Mouse (Mus musculus) adrenal gland, postnatal 4 days (tissue): ENCODE measurements around the gene Nmt2. TPM values are rescaled to one million over a fixed set of nuclear protein-coding genes. Genes with fewer than 3 reads are reported as not detected.
A peak's percentile ranks its signal among the peaks of the same experiment; 100 is the strongest.

Source experiments
- DNase-seq, 2 experiments: peaks; one replicate each; pipeline ENCODE4 v3.0.0; 2021 to 2022; ENCODE audit warnings: low spot score in 2 of 2, mixed read lengths in 2 of 2
- total RNA-seq, 2 experiments: library from RNA; stranded (reverse); gene quantifications; 2 replicates each; pipeline ENCODE4 v1.2.3; 2021

The Nmt2 gene
- total RNA-seq, 2 experiments from 2014 or later = 66.8 to 72.4 TPM

GRCm38 (mm10) chr2:3324381-3325130, 40.5 kb downstream of the Nmt2 start:
- DNase-seq = no peak

GRCm38 (mm10) chr2:3326547-3326946, 42.5 kb downstream of the Nmt2 start:
- no peak for DNase-seq

DNA sequence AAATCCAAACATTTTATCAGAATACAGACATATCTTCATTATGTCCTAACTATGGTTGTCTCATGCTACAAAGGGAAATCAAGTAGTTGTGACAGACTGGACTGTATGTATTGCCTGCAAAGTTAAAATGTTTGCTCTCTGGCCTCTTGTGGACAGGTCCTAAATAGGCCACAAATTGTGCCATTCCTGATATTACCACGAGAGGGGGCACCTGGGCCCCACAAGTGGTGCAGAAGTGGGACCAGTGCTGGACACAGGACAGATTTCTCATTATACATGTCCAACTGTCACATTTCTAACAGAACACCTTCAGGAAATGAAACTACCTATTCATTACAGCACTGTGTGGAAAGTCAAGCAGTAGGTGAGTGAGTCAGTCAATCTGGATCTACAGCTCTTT, 43.3 kb downstream of the Nmt2 start:
- peak; percentile 14 to 38 for DNase-seq

- DNase-seq = no peak
Observed at GRCm38 (mm10) chr2:3331071-3331703, 47.2 kb downstream of the Nmt2 start.

DNA sequence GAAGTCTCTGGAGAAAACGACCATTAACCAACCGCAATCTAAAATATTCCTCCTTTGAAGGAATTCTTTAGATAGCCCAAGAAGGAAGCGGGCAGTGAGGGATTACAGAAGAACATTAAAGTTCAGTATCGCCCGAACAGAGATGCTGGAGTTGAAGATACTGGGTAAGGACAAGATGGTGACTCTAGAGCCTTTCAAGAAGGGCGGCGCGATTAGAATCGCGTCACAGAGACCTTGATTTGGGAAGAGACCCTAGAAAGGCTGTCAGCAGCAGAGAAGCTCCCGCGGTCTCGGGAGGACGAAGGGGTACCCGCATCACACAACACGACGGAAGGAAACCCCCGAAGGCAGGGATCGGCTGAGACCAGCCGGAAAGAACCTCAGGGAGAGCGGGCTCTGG, 48.0 kb downstream of the Nmt2 start:
- no peak for DNase-seq

- DNase-seq = peak; percentile 84 to 92
Observed at GRCm38 (mm10) chr2:3332484-3333242, 48.7 kb downstream of the Nmt2 start, which contains the start of gene Rpp38. TSS of gene Rpp38 (minus strand) at chr2:3332643.

DNA sequence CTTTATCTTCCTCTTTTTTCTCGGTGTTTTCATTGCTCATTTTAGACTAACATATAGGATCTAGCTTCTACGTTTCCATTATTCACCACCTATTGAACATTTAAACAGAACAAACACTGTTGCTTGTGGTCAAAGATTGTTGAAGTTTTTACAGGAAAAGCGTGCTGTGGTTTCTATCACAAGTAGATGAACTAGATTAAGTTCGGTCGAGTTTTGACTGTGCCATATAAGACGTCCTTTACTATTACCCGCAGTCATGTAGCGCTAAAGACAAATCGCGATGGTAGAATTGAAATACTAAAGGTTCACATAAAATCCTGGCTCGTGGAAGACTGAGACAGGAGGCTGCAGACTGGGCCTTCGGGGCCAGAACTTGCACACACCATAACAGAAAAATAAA, 49.7 kb downstream of the Nmt2 start:
- DNase-seq = no peak

- DNase-seq = peak; percentile 12 to 32
Observed at GRCm38 (mm10) chr2:3335611-3336301, 51.7 kb downstream of the Nmt2 start, which contains the start of gene Acbd7. TSS of gene Acbd7 (plus strand) at chr2:3336168.

DNA sequence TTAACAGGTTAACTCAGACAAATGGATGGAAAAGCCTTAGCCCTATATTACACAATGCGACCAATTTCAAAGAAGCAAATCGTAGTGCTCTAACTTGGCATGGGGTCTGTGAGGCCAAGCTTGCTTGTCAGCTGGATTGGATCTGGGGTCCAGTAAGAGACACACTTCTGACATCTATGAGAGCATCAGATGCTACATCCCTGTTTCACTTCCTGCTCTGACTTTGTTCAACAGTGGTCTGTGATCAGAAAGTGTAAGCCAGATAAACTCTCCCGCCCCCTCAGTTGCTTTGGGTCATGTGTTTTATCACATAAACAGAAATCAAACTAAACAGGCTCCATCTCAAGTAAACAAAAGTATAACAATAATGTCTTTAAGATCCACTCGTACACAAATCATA, 64.4 kb downstream of the Nmt2 start:
- no peak for DNase-seq

DNA sequence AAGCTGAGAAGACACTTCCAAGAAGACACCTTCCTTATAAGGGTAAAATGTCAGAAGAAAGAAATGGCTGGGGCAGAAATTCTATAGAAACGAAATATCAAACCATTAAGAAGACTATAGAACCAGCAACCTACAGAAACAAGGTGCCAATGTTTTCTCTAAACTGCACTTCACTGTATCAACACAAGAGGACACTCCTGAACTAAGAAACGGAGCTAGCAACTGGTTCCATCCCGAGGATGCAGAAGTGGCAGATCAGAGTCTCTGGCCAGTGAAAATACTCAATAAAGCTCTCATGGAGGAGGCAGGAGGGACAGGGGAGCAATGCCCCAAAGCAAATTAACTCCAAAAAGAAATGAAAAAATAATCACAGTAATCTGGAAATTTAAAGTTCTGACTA, 64.9 kb downstream of the Nmt2 start:
- DNase-seq = no peak

- no peak for DNase-seq
Observed at GRCm38 (mm10) chr2:3353160-3353559, 69.1 kb downstream of the Nmt2 start.

GRCm38 (mm10) chr2:3355793-3356192, 71.8 kb downstream of the Nmt2 start:
- no peak for DNase-seq

- no peak for DNase-seq
Observed at GRCm38 (mm10) chr2:3356311-3356710, 72.3 kb downstream of the Nmt2 start.

- DNase-seq = no peak
Observed at GRCm38 (mm10) chr2:3357887-3358286, 73.9 kb downstream of the Nmt2 start.

- DNase-seq = no peak
Observed at GRCm38 (mm10) chr2:3361067-3361466, 77.1 kb downstream of the Nmt2 start.

GRCm38 (mm10) chr2:3365127-3365526, 81.1 kb downstream of the Nmt2 start:
- DNase-seq = no peak

Other genes starting within 250 kb of the Nmt2 start
- gene Fam171a1, start 170.0 kb upstream of the Nmt2 start, total RNA-seq = 10 to 100 TPM; 46.7 to 50.3 TPM
- 10 to 100 TPM; 10.8 to 10.9 TPM for gene Rpp38, start 48.4 kb downstream of the Nmt2 start, total RNA-seq
- gene Acbd7, start 52.0 kb downstream of the Nmt2 start, total RNA-seq = not detected
- under 1 TPM in 1 of 2 experiments, not detected in 1; 0.20 TPM for gene Olah, start 113.0 kb downstream of the Nmt2 start, total RNA-seq
- 1 to 10 TPM in 1 of 2 experiments, under 1 TPM in 1; 0.67 to 2.3 TPM for gene Meig1, start 138.4 kb downstream of the Nmt2 start, total RNA-seq
- gene Dclre1c, start 139.9 kb downstream of the Nmt2 start, total RNA-seq = 10 to 100 TPM in 1 of 2 experiments, 1 to 10 TPM in 1; 8.7 to 12.2 TPM
- gene Suv39h2, start 190.8 kb downstream of the Nmt2 start, total RNA-seq = 1 to 10 TPM; 2.9 to 3.9 TPM
- 1 to 10 TPM; 4.8 to 5.7 TPM for gene Gm45902, start 228.6 kb downstream of the Nmt2 start, total RNA-seq
- gene Hspa14, start 228.6 kb downstream of the Nmt2 start, total RNA-seq = 10 to 100 TPM; 59.5 to 61.7 TPM
- 1 to 10 TPM; 1.8 to 2.1 TPM for gene Cdnf, start 228.8 kb downstream of the Nmt2 start, total RNA-seq